Mouse (Mus musculus): ENCODE results near the gene Rasgrp2. TPM values are rescaled to one million over a fixed set of nuclear protein-coding genes. Genes with fewer than 3 reads are reported as not detected.

Rasgrp2 gene
- polyA plus RNA-seq, 1 experiment, result 70.0 TPM

DNA sequence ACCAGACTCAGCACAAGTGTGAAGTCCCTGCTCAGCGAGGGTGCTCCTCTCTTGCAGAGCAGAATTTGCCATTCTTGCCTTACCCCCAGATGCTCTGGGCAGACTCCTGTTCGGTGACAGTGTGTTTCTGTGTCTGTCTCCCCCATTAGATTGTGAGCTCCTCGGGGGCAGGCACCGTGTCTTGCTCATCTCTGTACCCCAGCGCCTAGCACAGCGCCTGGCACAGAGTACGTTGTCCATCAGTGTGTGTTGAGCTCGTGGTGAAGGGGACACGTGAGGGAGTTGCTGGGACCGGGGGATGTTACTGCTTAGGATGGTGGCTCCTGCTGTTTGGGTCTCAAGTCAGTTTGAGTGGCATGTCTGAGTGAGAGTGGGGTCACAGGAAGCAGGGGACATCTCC lies 4.7 kb downstream of the Rasgrp2 start:
- no peak for DNase-seq (ENCODE audit: extremely low spot score in 1 of 2, low spot score in 1 of 2)

DNA sequence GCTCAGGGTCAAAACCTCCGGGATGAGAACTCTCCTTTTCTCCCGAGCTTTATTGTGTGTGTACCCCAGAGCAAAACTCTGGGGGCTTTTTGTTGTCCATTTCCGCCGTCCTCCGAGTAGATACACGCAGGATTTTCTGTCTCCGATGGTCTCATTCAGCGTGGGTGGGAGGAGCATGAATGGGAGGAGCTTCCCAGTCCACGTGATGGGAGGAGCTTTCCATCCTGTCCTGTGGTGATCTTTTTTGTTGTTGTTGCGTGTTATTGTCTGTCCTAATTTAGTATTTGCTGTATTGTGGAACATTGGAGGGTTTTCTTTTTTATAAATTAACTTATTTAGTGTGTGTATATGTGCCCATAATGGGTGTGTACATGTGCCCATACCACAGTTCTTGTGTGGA lies 6.3 kb downstream of the Rasgrp2 start:
- DNase-seq (ENCODE audit: extremely low spot score in 1 of 2, low spot score in 1 of 2), result no peak

GRCm38 (mm10) chr19:6407109-6407508 lies 8.0 kb downstream of the Rasgrp2 start:
- no peak for DNase-seq (ENCODE audit: extremely low spot score in 1 of 2, low spot score in 1 of 2)

- no peak for DNase-seq (ENCODE audit: extremely low spot score in 1 of 2, low spot score in 1 of 2)
Observed at GRCm38 (mm10) chr19:6407816-6408510, 8.8 kb downstream of the Rasgrp2 start.

GRCm38 (mm10) chr19:6408749-6409148 lies 9.6 kb downstream of the Rasgrp2 start:
- no peak for DNase-seq (ENCODE audit: extremely low spot score in 1 of 2, low spot score in 1 of 2)

DNA sequence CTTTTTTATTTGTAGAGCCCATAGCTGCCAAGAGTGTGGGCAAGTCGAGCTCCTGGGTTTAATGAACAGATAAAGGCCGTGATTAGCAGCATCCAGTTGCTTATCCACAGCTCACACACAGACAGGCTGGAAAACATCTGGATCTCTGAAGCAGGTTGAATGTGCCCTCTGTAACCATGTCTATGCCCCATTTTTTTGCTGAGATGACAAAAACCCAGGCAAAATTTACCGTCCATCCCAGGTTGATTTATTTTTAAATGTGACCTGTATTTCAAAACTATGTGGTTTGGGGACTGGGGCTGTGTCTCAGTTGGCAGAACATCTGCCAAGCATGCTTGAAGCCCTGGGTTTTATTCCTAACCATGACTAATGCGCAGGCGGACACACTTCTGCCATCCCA lies 10.0 kb downstream of the Rasgrp2 start:
- no peak for DNase-seq (ENCODE audit: extremely low spot score in 1 of 2, low spot score in 1 of 2)

- no peak for DNase-seq (ENCODE audit: extremely low spot score in 1 of 2, low spot score in 1 of 2)
Observed at GRCm38 (mm10) chr19:6409936-6410335, 10.8 kb downstream of the Rasgrp2 start.

DNA sequence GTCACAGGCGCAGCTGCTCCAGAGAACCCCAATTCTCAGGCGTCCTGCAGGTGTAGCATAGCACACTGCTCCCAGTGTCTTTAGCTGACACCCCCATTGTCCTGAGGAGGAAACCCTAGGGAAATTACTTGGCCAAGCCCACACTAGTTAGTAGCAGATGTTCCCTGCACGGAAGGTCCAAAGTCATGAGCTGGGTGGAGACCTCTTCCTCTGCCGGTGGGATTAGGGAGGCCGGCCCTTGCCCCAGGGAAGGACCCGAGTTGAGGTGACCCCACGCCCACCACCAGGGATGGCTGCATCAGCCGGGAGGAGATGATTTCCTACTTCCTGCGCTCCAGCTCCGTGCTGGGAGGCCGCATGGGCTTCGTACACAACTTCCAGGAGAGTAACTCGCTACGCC lies 13.7 kb downstream of the Rasgrp2 start:
- DNase-seq (ENCODE audit: extremely low spot score in 1 of 2, low spot score in 1 of 2), result no peak

- no peak for DNase-seq (ENCODE audit: extremely low spot score in 1 of 2, low spot score in 1 of 2)
Observed at GRCm38 (mm10) chr19:6415454-6415853, 16.3 kb downstream of the Rasgrp2 start.

- DNase-seq (ENCODE audit: extremely low spot score in 1 of 2, low spot score in 1 of 2), result no peak
Observed at GRCm38 (mm10) chr19:6416124-6416770, 17.1 kb downstream of the Rasgrp2 start.

- DNase-seq (ENCODE audit: extremely low spot score in 1 of 2, low spot score in 1 of 2), result no peak
Observed at GRCm38 (mm10) chr19:6416894-6417761, 18.0 kb downstream of the Rasgrp2 start.

GRCm38 (mm10) chr19:6418233-6418879 lies 19.2 kb downstream of the Rasgrp2 start, which contains the start of gene Nrxn2:
Gene Nrxn2, plus strand, starts transcription at chr19:6418731.
- peak; percentile 91 to 95 for DNase-seq (ENCODE audit: extremely low spot score in 1 of 2, low spot score in 1 of 2)

DNA sequence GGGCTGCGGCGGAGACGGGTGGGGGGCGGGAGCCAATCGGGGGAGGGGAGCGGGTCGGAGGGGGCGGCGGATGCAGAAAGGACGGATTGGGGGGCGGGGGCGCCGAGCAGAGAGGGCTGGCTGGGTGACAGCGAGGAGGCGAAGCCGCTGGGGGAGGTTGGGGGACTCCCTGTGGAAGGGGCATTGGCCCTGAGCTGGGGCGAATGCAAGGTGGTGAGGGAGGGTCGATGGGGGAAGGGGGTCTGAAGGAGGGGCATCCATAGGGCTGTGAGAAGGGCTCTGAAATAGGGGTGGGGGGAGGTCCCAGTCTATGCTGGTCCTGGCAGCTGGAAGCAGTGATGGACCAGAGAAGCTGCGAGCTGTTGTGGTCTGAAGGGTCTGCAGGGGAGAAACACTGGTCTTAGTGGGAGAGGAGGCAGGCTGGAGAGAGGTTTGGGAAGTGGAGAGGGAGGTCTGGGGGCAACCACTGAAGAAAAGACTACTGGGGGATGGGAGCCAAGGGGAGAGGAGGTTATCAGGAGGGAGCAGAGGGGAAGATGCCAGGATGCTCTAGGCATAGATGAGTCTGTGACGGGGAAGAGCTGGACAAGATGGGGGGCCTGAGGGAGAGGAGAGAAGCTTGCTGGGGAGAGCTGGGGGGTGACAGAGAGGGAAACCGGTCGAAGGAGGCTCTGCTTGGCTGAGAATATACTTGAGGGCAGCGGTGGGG lies 20.0 kb downstream of the Rasgrp2 start:
- no peak for DNase-seq (ENCODE audit: extremely low spot score in 1 of 2, low spot score in 1 of 2)

DNA sequence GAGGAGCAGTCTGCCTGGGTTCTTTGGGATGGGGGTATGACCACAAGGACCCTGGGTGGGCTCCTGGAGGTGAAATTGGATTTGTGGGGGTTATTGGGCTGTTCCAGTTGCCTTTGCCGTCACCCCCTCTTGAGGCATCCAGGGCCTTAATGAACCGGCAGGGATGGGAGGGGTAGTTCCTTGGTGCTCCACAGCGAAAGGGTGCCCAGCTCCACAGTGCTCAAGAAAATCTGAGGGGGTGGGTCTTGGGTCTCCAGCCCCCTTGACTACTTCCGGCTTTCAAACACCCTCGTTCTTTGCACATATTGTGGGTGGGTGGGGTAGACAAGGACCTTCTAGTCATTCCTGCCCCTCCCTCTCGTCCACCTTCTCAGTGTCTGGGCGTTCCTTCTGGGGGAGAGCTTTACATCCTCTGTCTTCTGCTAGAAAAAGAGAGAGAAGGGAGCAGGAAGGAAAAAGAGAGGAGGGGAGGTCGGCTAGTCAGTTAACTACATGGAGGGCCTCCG lies 20.7 kb downstream of the Rasgrp2 start:
- DNase-seq (ENCODE audit: extremely low spot score in 1 of 2, low spot score in 1 of 2), result no peak

DNA sequence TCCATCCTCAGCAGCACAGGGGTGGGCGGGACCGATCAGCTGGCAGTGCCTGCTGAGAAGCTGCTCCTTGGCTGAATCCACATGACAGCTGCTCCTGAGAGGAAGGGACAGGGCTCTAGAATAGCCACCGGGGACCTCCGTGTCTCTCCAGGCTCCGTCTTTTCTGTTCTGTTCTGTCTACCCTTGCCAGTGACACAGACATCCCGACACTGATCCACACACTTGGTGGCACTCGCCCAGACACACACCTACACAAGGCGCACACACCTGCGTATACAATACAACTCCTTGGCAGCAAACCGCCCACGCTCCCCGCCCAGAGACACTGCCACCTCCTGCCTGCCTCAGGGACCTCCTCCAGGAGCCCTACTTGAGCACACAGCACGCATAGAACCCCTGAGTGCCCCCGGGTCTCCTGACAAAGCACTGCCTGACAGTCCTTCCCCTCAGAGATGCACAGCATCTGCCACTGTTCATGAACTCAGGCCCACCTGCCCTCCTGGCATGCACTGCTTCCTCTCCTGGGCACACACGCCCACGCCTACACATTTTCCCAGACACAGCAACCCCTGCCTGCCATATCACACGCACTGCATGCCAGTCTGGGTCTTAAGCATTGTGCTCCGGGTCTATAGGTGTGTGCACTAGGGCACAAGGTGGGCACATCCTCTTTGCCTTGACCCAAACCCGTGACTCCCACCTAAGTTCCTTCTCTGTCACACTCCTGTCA lies 21.5 kb downstream of the Rasgrp2 start:
- DNase-seq (ENCODE audit: extremely low spot score in 1 of 2, low spot score in 1 of 2), result peak in 1 of 2 experiments; percentile 74

DNA sequence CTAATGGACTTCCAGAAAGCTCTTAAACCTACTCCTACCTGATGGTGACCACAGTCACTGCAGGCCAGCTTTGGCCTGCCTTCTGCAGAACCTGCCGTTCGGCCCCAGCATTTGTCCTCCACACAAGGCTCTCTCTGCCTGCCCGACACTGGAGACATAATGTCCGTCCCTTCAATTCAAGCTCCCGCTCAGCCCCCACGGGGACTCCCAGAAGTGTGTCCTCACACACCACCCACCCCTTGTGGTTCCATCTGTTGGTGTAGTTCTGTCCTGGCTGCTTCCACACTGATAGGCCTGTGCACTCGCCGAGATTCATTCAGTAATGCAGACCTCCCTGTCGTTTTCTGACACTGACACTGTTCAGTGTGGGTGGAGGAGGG lies 22.1 kb downstream of the Rasgrp2 start:
- DNase-seq (ENCODE audit: extremely low spot score in 1 of 2, low spot score in 1 of 2), result peak; percentile 64 to 79

GRCm38 (mm10) chr19:6422014-6422413 lies 22.9 kb downstream of the Rasgrp2 start:
- DNase-seq (ENCODE audit: extremely low spot score in 1 of 2, low spot score in 1 of 2), result no peak

GRCm38 (mm10) chr19:6423241-6423640 lies 24.1 kb downstream of the Rasgrp2 start:
- DNase-seq (ENCODE audit: extremely low spot score in 1 of 2, low spot score in 1 of 2), result peak in 1 of 2 experiments; percentile 83

DNA sequence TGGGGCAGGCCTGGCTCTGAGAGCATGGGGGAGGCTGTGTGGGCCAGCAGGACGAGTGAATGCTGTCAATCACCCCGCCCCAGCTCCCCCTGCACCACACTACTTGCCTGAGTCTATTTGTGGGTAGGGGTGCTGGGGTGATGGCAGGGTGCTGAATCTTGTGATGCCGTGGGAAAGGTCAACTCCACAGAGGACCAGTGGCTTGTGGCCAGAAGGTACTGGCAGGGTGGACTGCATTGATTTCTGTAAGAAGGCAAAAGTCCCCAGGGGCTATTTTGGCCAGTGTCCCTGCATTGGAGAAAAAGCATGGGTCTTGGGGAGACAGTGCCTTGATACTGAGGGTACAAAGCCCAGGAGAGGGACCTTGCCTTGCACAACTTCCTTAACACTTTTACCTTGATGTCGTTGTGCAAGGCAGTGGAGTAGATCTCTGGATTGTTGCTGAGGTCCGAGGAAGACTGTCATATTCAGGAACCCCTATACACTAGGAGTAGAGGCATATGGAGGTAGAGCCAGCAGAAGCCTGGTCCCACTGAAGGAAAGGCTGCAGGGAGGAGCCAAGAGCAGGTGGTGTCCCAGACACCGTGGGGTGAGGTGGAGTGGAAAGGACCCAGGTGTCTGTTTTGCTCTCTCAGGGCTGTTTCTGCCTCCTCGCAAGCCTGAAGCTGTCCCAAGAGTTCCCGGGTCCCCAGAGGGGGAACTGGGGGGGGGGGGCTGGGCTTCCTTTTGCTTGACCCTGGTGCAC lies 25.2 kb downstream of the Rasgrp2 start:
- DNase-seq (ENCODE audit: extremely low spot score in 1 of 2, low spot score in 1 of 2), result no peak
